8 mouse cellular contexts compared by ENCODE assay signal in the genomic region with DNA sequence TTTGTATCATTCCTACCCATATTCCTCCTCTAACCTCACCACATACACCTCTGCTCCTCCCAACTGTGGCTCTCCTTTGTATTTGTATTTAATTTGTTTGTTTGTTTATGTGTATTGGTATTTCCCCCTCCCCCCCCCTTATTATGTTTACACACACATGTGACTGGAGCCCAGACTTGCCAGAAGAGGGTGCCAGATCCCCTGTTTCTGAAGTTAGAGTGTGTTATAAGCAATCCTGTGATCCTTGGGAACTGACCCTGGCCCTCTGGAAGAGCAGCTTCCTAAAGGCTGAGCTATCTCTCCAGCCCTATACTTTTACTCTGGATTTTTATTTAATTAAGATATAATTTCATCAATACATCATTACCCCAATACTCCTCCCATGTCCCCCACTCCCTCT. TPM values are rescaled to one million over a fixed set of nuclear protein-coding genes. Genes with fewer than 3 reads are reported as not detected.
DNase-seq lines count a peak whose midpoint lies in the region; ATAC-seq and TF ChIP-seq lines count a peak whose summit lies in the region.
"Had no signal": no experiment of that assay in that cellular context is flagged by ENCODE, and none has a peak within 500 bp of the region (broad histone marks: within the 10 kb centered on the region; RNA-seq: fewer than 3 reads in every experiment).

No protein-coding gene starts in this region.

- no peak overlapping the region for H3K4me2 ChIP-seq in stomach, postnatal 0 days (replicated peaks; ENCODE audit: low read depth)
- no peak overlapping the region for H3K4me2 ChIP-seq in forebrain, embryonic 13.5 days
- H3K4me2 ChIP-seq: lung, embryonic 15.5 days had no signal

- no peak overlapping the region for H3K9ac ChIP-seq in stomach, postnatal 0 days (ENCODE audit: low read length)
- H3K9ac ChIP-seq in forebrain, embryonic 13.5 days, result no peak overlapping the region
- H3K9ac ChIP-seq: lung, embryonic 15.5 days had no signal

- H3K4me1 ChIP-seq in kidney, adult 2 months (ENCODE audit: control insufficient read depth, insufficient read depth, low read length), result no peaks in the 10 kb centered on the region
- H3K4me1 ChIP-seq in stomach, postnatal 0 days (replicated peaks; ENCODE audit: control insufficient read depth, insufficient read depth), result no peaks in the 10 kb centered on the region
- H3K4me1 ChIP-seq in forebrain, embryonic 13.5 days, result no peaks in the 10 kb centered on the region
- H3K4me1 ChIP-seq: lung, embryonic 15.5 days had no signal

- no peak for TF ChIP-seq POLR2A in kidney, adult 2 months (IDR thresholded peaks at IDR 0.05; ENCODE audit: low read depth, low read length)

- H3K36me3 ChIP-seq in kidney, adult 2 months (ENCODE audit: control insufficient read depth, insufficient read depth, low read length), result peaks cover 3% of the 10 kb centered on the region; the same call in 1 of the 2 replicates
- H3K36me3 ChIP-seq in stomach, postnatal 0 days (ENCODE audit: control insufficient read depth, insufficient read depth, low read length), result no peaks in the 10 kb centered on the region
- H3K36me3 ChIP-seq in forebrain, embryonic 13.5 days (ENCODE audit: poor library complexity, severe bottlenecking), result no peaks in the 10 kb centered on the region
- H3K36me3 ChIP-seq: lung, embryonic 15.5 days had no signal

- no peaks in the 10 kb centered on the region for H3K9me3 ChIP-seq in stomach, postnatal 0 days (ENCODE audit: control insufficient read depth, low read length)
- no peaks in the 10 kb centered on the region for H3K9me3 ChIP-seq in forebrain, embryonic 13.5 days (replicated peaks)
- H3K9me3 ChIP-seq: lung, embryonic 15.5 days had no signal

- no peak overlapping the region for H3K4me3 ChIP-seq in kidney, adult 2 months (ENCODE audit: insufficient read depth, low read depth, low read length)
- H3K4me3 ChIP-seq in stomach, postnatal 0 days (ENCODE audit: low read depth, low read length), result no peak overlapping the region
- H3K4me3 ChIP-seq in forebrain, embryonic 13.5 days, result no peak overlapping the region
- H3K4me3 ChIP-seq: lung, embryonic 15.5 days had no signal

- H3K27me3 ChIP-seq in kidney, adult 2 months (replicated peaks; ENCODE audit: control insufficient read depth, insufficient read depth, low read length), result no peaks in the 10 kb centered on the region
- H3K27me3 ChIP-seq in stomach, postnatal 0 days (ENCODE audit: control insufficient read depth, insufficient read depth, low read length), result no peaks in the 10 kb centered on the region
- no peaks in the 10 kb centered on the region for H3K27me3 ChIP-seq in forebrain, embryonic 13.5 days
- H3K27me3 ChIP-seq: lung, embryonic 15.5 days had no signal

- H3K27ac ChIP-seq in kidney, adult 2 months (ENCODE audit: insufficient read depth, low read depth, low read length), result no peak overlapping the region
- H3K27ac ChIP-seq in stomach, postnatal 0 days (replicated peaks), result no peak overlapping the region
- no peak overlapping the region for H3K27ac ChIP-seq in forebrain, embryonic 13.5 days
- H3K27ac ChIP-seq: lung, embryonic 15.5 days had no signal

- no peak for TF ChIP-seq EP300 in stomach, postnatal 0 days (optimal IDR thresholded peaks at IDR 0.05)

- peak; percentile 35; the same call in 1 of the 2 replicates for TF ChIP-seq CTCF in kidney, adult 2 months (conservative IDR thresholded peaks at IDR 0.05; ENCODE audit: insufficient read depth, insufficient read length, low read depth, low read length)
- TF ChIP-seq CTCF in stomach, postnatal 0 days (IDR thresholded peaks at IDR 0.05; ENCODE audit: low read depth), result peak; percentile 43

- no peak for ATAC-seq in stomach, postnatal 0 days (ENCODE audit: low FRiP score, low TSS enrichment)
- ATAC-seq in forebrain, embryonic 13.5 days, result no peak

- peak; percentile 30 for DNase-seq in kidney, adult 2 months
- DNase-seq in kidney, adult 11 months, result no peak
- DNase-seq in right cerebral cortex, postnatal 4 days, result peak; percentile 17
- DNase-seq in right cerebral cortex, postnatal 10 days (ENCODE audit: low spot score in 2 of 2), result no peak
- DNase-seq in ZHBTc4 (ENCODE audit: low read depth, low spot score), result peak; percentile 7
- DNase-seq in stomach, postnatal 0 days (ENCODE audit: low spot score), result no peak

RNA-seq across cellular contexts. Expression of gene Fbxo8, which starts 32.0 kb away (rescaled TPM):
- polyA plus RNA-seq in kidney, adult 2 months (2012; rRNA removed), result 33.7 and 37.4 TPM in 2 replicates
- 38.9 and 39.7 TPM in 2 replicates for polyA plus RNA-seq in stomach, postnatal 0 days (2015; fragmentation: Nextera tagmentation; extraction: Ambion mirVana)
- 38.5 and 43.5 TPM in 2 replicates for polyA plus RNA-seq in forebrain, embryonic 13.5 days (2015; fragmentation: Nextera tagmentation; extraction: Ambion mirVana)

RNA-seq across cellular contexts. Expression of gene Cep44, which starts 32.0 kb away (rescaled TPM):
- polyA plus RNA-seq in kidney, adult 2 months (2012; rRNA removed), result 5.4 and 6.7 TPM in 2 replicates
- polyA plus RNA-seq in stomach, postnatal 0 days (2015; fragmentation: Nextera tagmentation; extraction: Ambion mirVana), result 17.6 and 19.1 TPM in 2 replicates
- 35.2 and 39.7 TPM in 2 replicates for polyA plus RNA-seq in forebrain, embryonic 13.5 days (2015; fragmentation: Nextera tagmentation; extraction: Ambion mirVana)

Comparison
In these comparisons a context has a peak if more than half of its experiments do, and no peak if none do; other contexts are left out.
1. DNase-seq: peak in kidney, adult 2 months (single experiment), right cerebral cortex, postnatal 4 days (single experiment) and ZHBTc4 (single experiment); none in kidney, adult 11 months (single experiment), right cerebral cortex, postnatal 10 days (0 of 2) and stomach, postnatal 0 days (single experiment).